Mouse (Mus musculus): Measurements from ENCODE around the gene Nlrp3. TPM values are rescaled to one million over a fixed set of nuclear protein-coding genes. Genes with fewer than 3 reads are reported as not detected.

Gene Nlrp3
- polyA plus RNA-seq, 1 experiment from 2014 or later = not detected

GRCm38 (mm10) chr11:59543376-59543775 is 2.0 kb downstream of the Nlrp3 start:
- no peak for ATAC-seq (ENCODE audit: insufficient number of reproducible peaks, low FRiP score, low TSS enrichment, low read depth)
- H3K36me3 ChIP-seq (ENCODE audit: control insufficient read depth, insufficient read depth, low read length) = no peaks in the 10 kb centered on the region
- H3K27ac ChIP-seq (replicated peaks; ENCODE audit: low read depth, low read length) = no peak overlapping the region
- 84% methylated on average over 3 of the region's 3 CpGs for WGBS
- no peak overlapping the region for H3K4me2 ChIP-seq (ENCODE audit: low read depth, severe bottlenecking)
- H3K9ac ChIP-seq (ENCODE audit: low read length) = no peak overlapping the region
- no peak for DNase-seq (ENCODE audit: low spot score)
- no peak overlapping the region for H3K4me3 ChIP-seq (ENCODE audit: low read depth, low read length)
- H3K27me3 ChIP-seq (ENCODE audit: control insufficient read depth, insufficient read depth, low read length) = no peaks in the 10 kb centered on the region
- no peaks in the 10 kb centered on the region for H3K9me3 ChIP-seq (ENCODE audit: control insufficient read depth, low read length)
- H3K4me1 ChIP-seq (ENCODE audit: control insufficient read depth, insufficient read depth, low read length) = no peaks in the 10 kb centered on the region

- H3K27ac ChIP-seq (replicated peaks; ENCODE audit: low read depth, low read length) = no peak overlapping the region
- H3K36me3 ChIP-seq (ENCODE audit: control insufficient read depth, insufficient read depth, low read length) = no peaks in the 10 kb centered on the region
- H3K9ac ChIP-seq (ENCODE audit: low read length) = no peak overlapping the region
- ATAC-seq (ENCODE audit: insufficient number of reproducible peaks, low FRiP score, low TSS enrichment, low read depth) = no peak
- no peaks in the 10 kb centered on the region for H3K4me1 ChIP-seq (ENCODE audit: control insufficient read depth, insufficient read depth, low read length)
- no peaks in the 10 kb centered on the region for H3K9me3 ChIP-seq (ENCODE audit: control insufficient read depth, low read length)
- DNase-seq (ENCODE audit: low spot score) = no peak
- 84% methylated on average over 9 of the region's 9 CpGs for WGBS
- H3K4me3 ChIP-seq (ENCODE audit: low read depth, low read length) = no peak overlapping the region
- H3K4me2 ChIP-seq (ENCODE audit: low read depth, severe bottlenecking) = no peak overlapping the region
- H3K27me3 ChIP-seq (ENCODE audit: control insufficient read depth, insufficient read depth, low read length) = no peaks in the 10 kb centered on the region
Measured at GRCm38 (mm10) chr11:59544005-59544404, 2.6 kb downstream of the Nlrp3 start.

GRCm38 (mm10) chr11:59554127-59554526 is 12.8 kb downstream of the Nlrp3 start:
- no peak overlapping the region for H3K27ac ChIP-seq (replicated peaks; ENCODE audit: low read depth, low read length)
- H3K4me2 ChIP-seq (ENCODE audit: low read depth, severe bottlenecking) = no peak overlapping the region
- ATAC-seq (ENCODE audit: insufficient number of reproducible peaks, low FRiP score, low TSS enrichment, low read depth) = no peak
- H3K9ac ChIP-seq (ENCODE audit: low read length) = no peak overlapping the region
- DNase-seq (ENCODE audit: low spot score) = no peak
- 95% methylated on average over 11 of the region's 11 CpGs for WGBS
- H3K27me3 ChIP-seq (ENCODE audit: control insufficient read depth, insufficient read depth, low read length) = no peaks in the 10 kb centered on the region
- no peaks in the 10 kb centered on the region for H3K4me1 ChIP-seq (ENCODE audit: control insufficient read depth, insufficient read depth, low read length)
- H3K9me3 ChIP-seq (ENCODE audit: control insufficient read depth, low read length) = no peaks in the 10 kb centered on the region
- H3K36me3 ChIP-seq (ENCODE audit: control insufficient read depth, insufficient read depth, low read length) = no peaks in the 10 kb centered on the region
- H3K4me3 ChIP-seq (ENCODE audit: low read depth, low read length) = no peak overlapping the region

- DNase-seq (ENCODE audit: low spot score) (no peak), ATAC-seq (ENCODE audit: insufficient number of reproducible peaks, low FRiP score, low TSS enrichment, low read depth) (no peak)
- Histone ChIP-seq H3K9me3 (ENCODE audit: control insufficient read depth, low read length) (no peaks in the 10 kb centered on the region), H3K4me3 (ENCODE audit: low read depth, low read length) (no peak overlapping the region), H3K4me2 (ENCODE audit: low read depth, severe bottlenecking) (no peak overlapping the region), H3K27me3 (ENCODE audit: control insufficient read depth, insufficient read depth, low read length) (no peaks in the 10 kb centered on the region), H3K4me1 (ENCODE audit: control insufficient read depth, insufficient read depth, low read length) (no peaks in the 10 kb centered on the region), H3K9ac (ENCODE audit: low read length) (no peak overlapping the region), H3K27ac (replicated peaks; ENCODE audit: low read depth, low read length) (no peak overlapping the region), H3K36me3 (ENCODE audit: control insufficient read depth, insufficient read depth, low read length) (no peaks in the 10 kb centered on the region)
- WGBS = 84% methylated on average over 8 of the region's 8 CpGs
Measured at GRCm38 (mm10) chr11:59554535-59554934, 13.2 kb downstream of the Nlrp3 start.

DNA sequence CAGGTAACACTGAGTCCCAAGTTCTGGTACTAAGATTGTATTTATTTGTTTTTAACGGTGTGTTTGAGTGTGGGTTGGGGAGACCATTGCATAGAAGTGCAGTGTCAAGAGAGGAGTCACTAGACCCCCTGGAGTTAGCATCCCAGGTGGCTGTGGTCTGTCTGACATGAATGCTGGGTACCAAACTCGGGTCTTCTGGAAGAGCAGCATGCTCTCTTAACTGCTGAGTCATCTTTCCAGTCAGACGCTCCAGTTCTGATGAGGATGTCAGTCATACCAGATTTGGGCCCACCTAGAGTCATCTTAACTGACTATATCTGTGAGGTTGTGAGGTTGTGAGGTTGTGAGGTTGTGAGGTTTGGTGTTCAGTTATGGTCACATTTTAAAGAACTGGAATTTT is 19.5 kb downstream of the Nlrp3 start:
- Histone ChIP-seq H3K4me1 (ENCODE audit: control insufficient read depth, insufficient read depth, low read length) (no peaks in the 10 kb centered on the region), H3K4me2 (ENCODE audit: low read depth, severe bottlenecking) (no peak overlapping the region), H3K36me3 (ENCODE audit: control insufficient read depth, insufficient read depth, low read length) (no peaks in the 10 kb centered on the region), H3K27me3 (ENCODE audit: control insufficient read depth, insufficient read depth, low read length) (no peaks in the 10 kb centered on the region), H3K4me3 (ENCODE audit: low read depth, low read length) (no peak overlapping the region), H3K9ac (ENCODE audit: low read length) (no peak overlapping the region), H3K27ac (replicated peaks; ENCODE audit: low read depth, low read length) (no peak overlapping the region), H3K9me3 (ENCODE audit: control insufficient read depth, low read length) (no peaks in the 10 kb centered on the region)
- WGBS = 68% methylated on average over 3 of the region's 3 CpGs
- DNase-seq (ENCODE audit: low spot score) (no peak), ATAC-seq (ENCODE audit: insufficient number of reproducible peaks, low FRiP score, low TSS enrichment, low read depth) (no peak)

DNA sequence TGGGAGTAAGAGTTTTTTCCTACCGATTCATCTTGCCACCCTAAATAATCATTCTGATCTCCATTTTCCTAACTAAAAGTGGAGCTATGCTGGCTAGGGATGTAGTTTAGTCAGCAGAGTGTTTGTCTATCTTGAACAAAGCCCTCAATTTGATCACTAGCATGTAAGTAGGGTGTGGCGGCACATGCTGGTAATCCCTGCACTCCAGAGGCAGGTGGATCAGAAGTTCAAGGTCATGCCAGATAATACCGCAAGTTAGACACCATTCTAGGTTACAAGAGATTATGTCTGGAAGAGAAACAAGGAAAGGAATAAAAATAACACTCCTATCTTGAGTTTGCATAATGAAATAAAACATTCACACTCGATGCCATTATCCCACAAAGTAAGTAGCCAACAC is 21.0 kb downstream of the Nlrp3 start:
- Histone ChIP-seq H3K4me3 (ENCODE audit: low read depth, low read length) (no peak overlapping the region), H3K4me2 (ENCODE audit: low read depth, severe bottlenecking) (no peak overlapping the region), H3K9me3 (ENCODE audit: control insufficient read depth, low read length) (no peaks in the 10 kb centered on the region), H3K27me3 (ENCODE audit: control insufficient read depth, insufficient read depth, low read length) (no peaks in the 10 kb centered on the region), H3K36me3 (ENCODE audit: control insufficient read depth, insufficient read depth, low read length) (no peaks in the 10 kb centered on the region), H3K27ac (replicated peaks; ENCODE audit: low read depth, low read length) (no peak overlapping the region), H3K4me1 (ENCODE audit: control insufficient read depth, insufficient read depth, low read length) (no peaks in the 10 kb centered on the region), H3K9ac (ENCODE audit: low read length) (no peak overlapping the region)
- DNase-seq (ENCODE audit: low spot score) (no peak), ATAC-seq (ENCODE audit: insufficient number of reproducible peaks, low FRiP score, low TSS enrichment, low read depth) (no peak)
- WGBS = 97% methylated on average over 4 of the region's 4 CpGs

GRCm38 (mm10) chr11:59562837-59563236 is 21.5 kb downstream of the Nlrp3 start:
- WGBS = 79% methylated on average over 9 of the region's 9 CpGs
- Histone ChIP-seq H3K4me2 (ENCODE audit: low read depth, severe bottlenecking) (no peak overlapping the region), H3K4me3 (ENCODE audit: low read depth, low read length) (no peak overlapping the region), H3K27me3 (ENCODE audit: control insufficient read depth, insufficient read depth, low read length) (no peaks in the 10 kb centered on the region), H3K9me3 (ENCODE audit: control insufficient read depth, low read length) (no peaks in the 10 kb centered on the region), H3K9ac (ENCODE audit: low read length) (no peak overlapping the region), H3K27ac (replicated peaks; ENCODE audit: low read depth, low read length) (no peak overlapping the region), H3K4me1 (ENCODE audit: control insufficient read depth, insufficient read depth, low read length) (no peaks in the 10 kb centered on the region), H3K36me3 (ENCODE audit: control insufficient read depth, insufficient read depth, low read length) (no peaks in the 10 kb centered on the region)
- no peak for ATAC-seq (ENCODE audit: insufficient number of reproducible peaks, low FRiP score, low TSS enrichment, low read depth)
- no peak for DNase-seq (ENCODE audit: low spot score)

DNA sequence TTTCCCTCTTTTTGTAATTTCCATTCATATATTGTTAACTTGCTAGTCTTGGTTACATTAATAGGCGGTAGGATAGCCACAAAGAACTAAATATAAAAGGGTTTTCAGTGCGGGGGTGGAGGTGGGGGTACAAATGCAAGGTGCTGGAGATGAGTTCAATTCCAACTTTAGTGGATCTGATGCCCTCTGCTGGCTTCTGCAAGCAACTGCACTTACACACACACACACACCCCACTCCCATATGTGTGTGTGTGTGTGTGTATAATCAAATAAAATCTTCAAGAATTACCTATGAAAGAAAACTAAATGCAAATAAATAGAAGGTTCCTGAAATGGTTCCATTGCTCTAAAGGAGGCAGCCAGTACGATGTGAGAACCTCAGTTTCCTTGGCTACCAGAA is 27.9 kb downstream of the Nlrp3 start:
- H3K4me1 ChIP-seq (ENCODE audit: control insufficient read depth, insufficient read depth, low read length) = no peaks in the 10 kb centered on the region
- H3K4me3 ChIP-seq (ENCODE audit: low read depth, low read length) = no peak overlapping the region
- H3K27ac ChIP-seq (replicated peaks; ENCODE audit: low read depth, low read length) = no peak overlapping the region
- DNase-seq (ENCODE audit: low spot score) (no peak), ATAC-seq (ENCODE audit: insufficient number of reproducible peaks, low FRiP score, low TSS enrichment, low read depth) (no peak)
- no peaks in the 10 kb centered on the region for H3K27me3 ChIP-seq (ENCODE audit: control insufficient read depth, insufficient read depth, low read length)
- H3K4me2 ChIP-seq (ENCODE audit: low read depth, severe bottlenecking) = no peak overlapping the region
- no peak overlapping the region for H3K9ac ChIP-seq (ENCODE audit: low read length)
- no peaks in the 10 kb centered on the region for H3K9me3 ChIP-seq (ENCODE audit: control insufficient read depth, low read length)
- H3K36me3 ChIP-seq (ENCODE audit: control insufficient read depth, insufficient read depth, low read length) = no peaks in the 10 kb centered on the region
- WGBS = 66% methylated on average over 3 of the region's 3 CpGs

DNA sequence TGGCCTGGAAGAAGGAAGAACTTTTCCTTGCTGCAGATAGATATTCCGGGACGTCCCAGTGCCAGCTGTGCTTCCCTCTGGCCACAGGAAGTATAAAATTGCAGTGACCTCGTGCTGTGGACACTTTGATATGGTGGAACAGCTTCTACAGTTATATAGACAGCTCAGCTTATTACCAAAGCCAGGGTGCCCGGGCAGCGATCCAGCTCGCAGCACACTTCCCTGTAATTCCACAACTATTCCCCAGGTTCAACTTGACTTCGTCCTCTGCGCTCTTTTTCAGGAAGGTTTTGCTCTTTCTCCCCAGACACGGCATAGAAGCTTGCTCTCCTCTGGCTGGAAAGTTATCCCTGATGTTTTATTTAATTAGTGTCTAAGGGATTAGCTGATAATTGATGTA is 34.4 kb downstream of the Nlrp3 start:
- Histone ChIP-seq H3K27me3 (ENCODE audit: control insufficient read depth, insufficient read depth, low read length) (no peaks in the 10 kb centered on the region), H3K4me3 (ENCODE audit: low read depth, low read length) (no peak overlapping the region), H3K9ac (ENCODE audit: low read length) (no peak overlapping the region), H3K4me1 (ENCODE audit: control insufficient read depth, insufficient read depth, low read length) (no peaks in the 10 kb centered on the region), H3K4me2 (ENCODE audit: low read depth, severe bottlenecking) (no peak overlapping the region), H3K36me3 (ENCODE audit: control insufficient read depth, insufficient read depth, low read length) (no peaks in the 10 kb centered on the region), H3K9me3 (ENCODE audit: control insufficient read depth, low read length) (no peaks in the 10 kb centered on the region), H3K27ac (replicated peaks; ENCODE audit: low read depth, low read length) (no peak overlapping the region)
- no peak for ATAC-seq (ENCODE audit: insufficient number of reproducible peaks, low FRiP score, low TSS enrichment, low read depth)
- WGBS = 53% methylated on average over 9 of the region's 9 CpGs
- no peak for DNase-seq (ENCODE audit: low spot score)

Measured in limb, embryonic 11.5 days (tissue).